Comparison of ENCODE assay signal across 27 mouse cellular contexts in the genomic region with DNA sequence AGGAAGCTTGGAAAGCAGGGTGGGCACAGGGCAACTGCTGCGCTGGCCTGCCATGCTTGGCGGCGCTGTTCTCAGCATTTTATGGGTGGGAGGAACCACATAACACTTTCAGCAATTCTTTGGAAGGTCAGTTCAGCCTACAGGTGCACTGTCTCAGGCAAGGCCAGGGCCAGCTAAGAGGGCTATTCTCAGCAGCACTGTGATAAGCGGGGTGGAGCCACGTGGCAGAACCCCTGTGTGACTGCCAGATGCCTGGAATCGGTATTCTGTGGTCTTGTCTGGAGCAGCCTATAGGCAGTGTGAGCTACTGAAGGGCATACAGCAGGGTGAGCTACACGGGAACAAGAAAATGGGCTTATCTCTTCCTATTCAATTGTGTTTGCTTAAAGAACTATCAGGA. TPM values are rescaled to one million over a fixed set of nuclear protein-coding genes. Genes with fewer than 3 reads are reported as not detected.
A peak's percentile ranks its signal among the peaks of the same experiment; 100 is the strongest.
DNase-seq lines count a peak whose midpoint lies in the region; ATAC-seq and TF ChIP-seq lines count a peak whose summit lies in the region.
"Had no signal": no experiment of that assay in that cellular context is flagged by ENCODE, and none has a peak within 500 bp of the region (broad histone marks: within the 10 kb centered on the region; RNA-seq: fewer than 3 reads in every experiment).

No protein-coding gene starts in this region.

- peaks cover 2% of the 10 kb centered on the region for H3K4me1 ChIP-seq in ES-Bruce4 (ENCODE audit: control insufficient read depth, insufficient read depth, low read length)
- peaks cover 8% of the 10 kb centered on the region; the same call in 1 of the 2 replicates for H3K4me1 ChIP-seq in heart, postnatal 0 days (ENCODE audit: control insufficient read depth, insufficient read depth)
- no peaks in the 10 kb centered on the region for H3K4me1 ChIP-seq in cerebellum, adult 2 months (ENCODE audit: control insufficient read depth, insufficient read depth, low read length)
- H3K4me1 ChIP-seq: embryonic facial prominence, embryonic 13.5 days; limb, embryonic 13.5 days; midbrain, embryonic 12.5 days had no signal

- TF ChIP-seq CTCF in ES-Bruce4 (IDR thresholded peaks at IDR 0.05; ENCODE audit: low read depth, low read length): peak; percentile 32
- TF ChIP-seq CTCF in heart, postnatal 0 days (IDR thresholded peaks at IDR 0.05; ENCODE audit: low read depth): no peak
- no peak for TF ChIP-seq CTCF in cerebellum, adult 2 months (IDR thresholded peaks at IDR 0.05; ENCODE audit: borderline replicate concordance, insufficient read depth, low read depth, low read length)

- TF ChIP-seq POLR2A in ES-Bruce4 (IDR thresholded peaks at IDR 0.05; ENCODE audit: insufficient read depth, low read length): no peak
- TF ChIP-seq POLR2A in cerebellum, adult 2 months (IDR thresholded peaks at IDR 0.05; ENCODE audit: borderline replicate concordance, insufficient read depth, low read length): no peak

- peak; percentile 44 to 52 for DNase-seq in heart, adult 9 months (ENCODE audit: low spot score in 2 of 2)
- DNase-seq in heart, postnatal 0 days (ENCODE audit: low spot score): peak; percentile 71
- DNase-seq in right cerebral cortex, adult 2 months (ENCODE audit: low spot score in 2 of 2): no peak
- no peak for DNase-seq in cerebellum, adult 2 months
- no peak for DNase-seq in layer of hippocampus, postnatal 25 days (ENCODE audit: extremely low spot score in 1 of 2, low spot score in 1 of 2)
- DNase-seq: adrenal gland, adult 2 months; cerebellum, postnatal 10 days; gastrocnemius, postnatal 25 days; kidney, postnatal 36 days; right cerebral cortex, postnatal 25 days; thymus, postnatal 14 days had no signal

- 0 out of 2 replicates have a peak overlapping the region, but pooled peaks have one; percentile 11 for H3K4me2 ChIP-seq in heart, postnatal 0 days (ENCODE audit: low read depth, low read length)
- H3K4me2 ChIP-seq: embryonic facial prominence, embryonic 13.5 days; limb, embryonic 13.5 days; midbrain, embryonic 12.5 days had no signal

- H3K27ac ChIP-seq in ES-Bruce4 (ENCODE audit: insufficient read depth, low read length): no peak overlapping the region
- peak overlapping the region; percentile 71 for H3K27ac ChIP-seq in heart, postnatal 0 days (ENCODE audit: low read depth)
- H3K27ac ChIP-seq in cerebellum, adult 2 months (ENCODE audit: insufficient read depth, low read length): no peak overlapping the region
- H3K27ac ChIP-seq: embryonic facial prominence, embryonic 13.5 days; limb, embryonic 13.5 days; liver, embryonic 14.5 days; macrophage; midbrain, embryonic 12.5 days had no signal

- no peak for TF ChIP-seq EP300 in ES-Bruce4 (IDR thresholded peaks at IDR 0.05; ENCODE audit: insufficient read depth, low read depth, low read length)
- no peak for TF ChIP-seq EP300 in heart, postnatal 0 days (IDR thresholded peaks at IDR 0.05; ENCODE audit: low read depth)

- no peak overlapping the region for H3K9ac ChIP-seq in ES-Bruce4 (ENCODE audit: low read depth, poor library complexity, severe bottlenecking)
- H3K9ac ChIP-seq in heart, postnatal 0 days (replicated peaks; ENCODE audit: low read depth, low read length): 0 out of 2 replicates have a peak overlapping the region, but pooled peaks have one; percentile 16
- H3K9ac ChIP-seq: embryonic facial prominence, embryonic 13.5 days; limb, embryonic 13.5 days; liver, embryonic 14.5 days; midbrain, embryonic 12.5 days had no signal

- no peak overlapping the region for H3K4me3 ChIP-seq in ES-Bruce4 (ENCODE audit: low read depth, low read length)
- no peak overlapping the region for H3K4me3 ChIP-seq in heart, postnatal 0 days (ENCODE audit: low read depth, low read length)
- no peak overlapping the region for H3K4me3 ChIP-seq in cerebellum, adult 2 months (replicated peaks; ENCODE audit: insufficient read depth, low read depth, low read length)
- H3K4me3 ChIP-seq: embryonic facial prominence, embryonic 13.5 days; limb, embryonic 13.5 days; midbrain, embryonic 12.5 days had no signal

- peak; percentile 91 for ATAC-seq in heart, postnatal 0 days (ENCODE audit: insufficient read depth, low read depth)
- 0 out of 2 replicates have a peak, but pooled peaks have one; percentile 18 for ATAC-seq in megakaryocyte-erythroid progenitor cell, adult 5-6 weeks (replicated peaks; ENCODE audit: low FRiP score, low TSS enrichment, poor library complexity, severe bottlenecking)
- ATAC-seq: forebrain, embryonic 14.5 days had no signal

- no peaks in the 10 kb centered on the region for H3K36me3 ChIP-seq in ES-Bruce4 (ENCODE audit: control insufficient read depth, insufficient read depth, low read length, poor library complexity, severe bottlenecking)
- H3K36me3 ChIP-seq in heart, postnatal 0 days (replicated peaks; ENCODE audit: control insufficient read depth, insufficient read depth, low read length): no peaks in the 10 kb centered on the region
- H3K36me3 ChIP-seq: midbrain, embryonic 12.5 days had no signal

- WGBS in heart, postnatal 0 days: 29% methylated on average over 7 of the region's 7 CpGs
- 58% methylated on average over 7 of the region's 7 CpGs for WGBS in cerebellum, adult 2 months

- no peaks in the 10 kb centered on the region for H3K9me3 ChIP-seq in ES-Bruce4 (replicated peaks; ENCODE audit: control insufficient read depth, insufficient read depth, low read length, poor library complexity, severe bottlenecking)
- H3K9me3 ChIP-seq in heart, postnatal 0 days (replicated peaks; ENCODE audit: control insufficient read depth, low read length): no peaks in the 10 kb centered on the region
- H3K9me3 ChIP-seq: embryonic facial prominence, embryonic 13.5 days; limb, embryonic 13.5 days; midbrain, embryonic 12.5 days had no signal

- no peaks in the 10 kb centered on the region for H3K27me3 ChIP-seq in ES-Bruce4 (ENCODE audit: control insufficient read depth, insufficient read depth, low read length, poor library complexity, severe bottlenecking)
- H3K27me3 ChIP-seq in heart, postnatal 0 days (ENCODE audit: control insufficient read depth, insufficient read depth, low read length): no peaks in the 10 kb centered on the region
- no peaks in the 10 kb centered on the region for H3K27me3 ChIP-seq in cerebellum, adult 2 months (ENCODE audit: control insufficient read depth, insufficient read depth, low read length)
- H3K27me3 ChIP-seq: embryonic facial prominence, embryonic 13.5 days; limb, embryonic 13.5 days; midbrain, embryonic 12.5 days had no signal

RNA-seq across cellular contexts. Expression of a gene that starts 2.6 kb away (rescaled TPM):
- 2.5 and 2.8 TPM in 2 replicates for polyA plus RNA-seq in ES-Bruce4 (2011; ENCODE audit: insufficient read depth, insufficient read length, low read depth, missing spikeins)
- total RNA-seq in heart, postnatal 0 days (2014; rRNA removed; ENCODE audit: low replicate concordance): 1.1 and 73.4 TPM in 2 replicates
- polyA plus RNA-seq in heart, postnatal 0 days (2015; fragmentation: Nextera tagmentation; extraction: Ambion mirVana): 0.56 and 0.60 TPM in 2 replicates
- 0.83 TPM in 1 of 2 replicates, not detected in the other for total RNA-seq in megakaryocyte-erythroid progenitor cell, adult 5-6 weeks (2014; fragmentation: Nextera tagmentation)
- 0.99 TPM in 1 of 2 replicates, not detected in the other for total RNA-seq in megakaryocyte-erythroid progenitor cell, adult 5-6 weeks (2017)
- polyA plus RNA-seq in cerebellum, adult 2 months (2012; rRNA removed): 2.0 and 2.2 TPM in 2 replicates
- total RNA-seq in layer of hippocampus, postnatal 25 days (2021): under 1 TPM in 1 of 2 experiments, not detected in 1; 0.20 TPM
- total RNA-seq: gastrocnemius, postnatal 25 days had no signal

RNA-seq across cellular contexts. Expression of a gene that starts 11.3 kb away (rescaled TPM):
- 20.3 and 22.7 TPM in 2 replicates for polyA plus RNA-seq in ES-Bruce4 (2011; ENCODE audit: insufficient read depth, insufficient read length, low read depth, missing spikeins)
- total RNA-seq in heart, postnatal 0 days (2014; rRNA removed; ENCODE audit: low replicate concordance): not detected in 2 replicates
- polyA plus RNA-seq in heart, postnatal 0 days (2015; fragmentation: Nextera tagmentation; extraction: Ambion mirVana): 0.11 and 0.27 TPM in 2 replicates
- total RNA-seq in megakaryocyte-erythroid progenitor cell, adult 5-6 weeks (2014; fragmentation: Nextera tagmentation): not detected in 2 replicates
- total RNA-seq in megakaryocyte-erythroid progenitor cell, adult 5-6 weeks (2017): not detected in 2 replicates
- polyA plus RNA-seq in cerebellum, adult 2 months (2012; rRNA removed): not detected in 2 replicates
- not detected for total RNA-seq in layer of hippocampus, postnatal 25 days (2021)
- total RNA-seq: gastrocnemius, postnatal 25 days; layer of hippocampus, postnatal 14 days; left cerebral cortex, postnatal 14 days had no signal

RNA-seq across cellular contexts. Expression of a gene that starts 15.9 kb away (rescaled TPM):
- polyA plus RNA-seq in ES-Bruce4 (2011; ENCODE audit: insufficient read depth, insufficient read length, low read depth, missing spikeins): 540 and 569 TPM in 2 replicates
- total RNA-seq in heart, postnatal 0 days (2014; rRNA removed; ENCODE audit: low replicate concordance): 1,408 and 1,527 TPM in 2 replicates
- 4,395 and 4,405 TPM in 2 replicates for polyA plus RNA-seq in heart, postnatal 0 days (2015; fragmentation: Nextera tagmentation; extraction: Ambion mirVana)
- 569 and 755 TPM in 2 replicates for total RNA-seq in megakaryocyte-erythroid progenitor cell, adult 5-6 weeks (2014; fragmentation: Nextera tagmentation)
- 427 and 665 TPM in 2 replicates for total RNA-seq in megakaryocyte-erythroid progenitor cell, adult 5-6 weeks (2017)
- polyA plus RNA-seq in cerebellum, adult 2 months (2012; rRNA removed): 1,224 and 1,255 TPM in 2 replicates
- total RNA-seq in layer of hippocampus, postnatal 25 days (2021): 100 to 1,000 TPM; 631 to 741 TPM

RNA-seq across cellular contexts. Expression of a gene that starts 21.5 kb away (rescaled TPM):
- 70.2 and 81.4 TPM in 2 replicates for polyA plus RNA-seq in ES-Bruce4 (2011; ENCODE audit: insufficient read depth, insufficient read length, low read depth, missing spikeins)
- total RNA-seq in heart, postnatal 0 days (2014; rRNA removed; ENCODE audit: low replicate concordance): 12.1 and 13.4 TPM in 2 replicates
- polyA plus RNA-seq in heart, postnatal 0 days (2015; fragmentation: Nextera tagmentation; extraction: Ambion mirVana): 2.9 and 3.2 TPM in 2 replicates
- 105 and 115 TPM in 2 replicates for total RNA-seq in megakaryocyte-erythroid progenitor cell, adult 5-6 weeks (2014; fragmentation: Nextera tagmentation)
- total RNA-seq in megakaryocyte-erythroid progenitor cell, adult 5-6 weeks (2017): 17.0 and 17.3 TPM in 2 replicates
- polyA plus RNA-seq in cerebellum, adult 2 months (2012; rRNA removed): 57.7 and 60.0 TPM in 2 replicates
- 10 to 100 TPM; 39.1 to 57.1 TPM for total RNA-seq in layer of hippocampus, postnatal 25 days (2021)

RNA-seq across cellular contexts. Expression of a gene that starts 25.6 kb away (rescaled TPM):
- 2.8 and 3.3 TPM in 2 replicates for polyA plus RNA-seq in ES-Bruce4 (2011; ENCODE audit: insufficient read depth, insufficient read length, low read depth, missing spikeins)
- total RNA-seq in heart, postnatal 0 days (2014; rRNA removed; ENCODE audit: low replicate concordance): not detected in 2 replicates
- polyA plus RNA-seq in heart, postnatal 0 days (2015; fragmentation: Nextera tagmentation; extraction: Ambion mirVana): not detected in 2 replicates
- total RNA-seq in megakaryocyte-erythroid progenitor cell, adult 5-6 weeks (2014; fragmentation: Nextera tagmentation): not detected in 2 replicates
- not detected in 2 replicates for total RNA-seq in megakaryocyte-erythroid progenitor cell, adult 5-6 weeks (2017)
- not detected in 2 replicates for polyA plus RNA-seq in cerebellum, adult 2 months (2012; rRNA removed)
- total RNA-seq in layer of hippocampus, postnatal 25 days (2021): not detected
- total RNA-seq: adrenal gland, adult 2 months; gastrocnemius, postnatal 25 days; layer of hippocampus, postnatal 14 days; left cerebral cortex, postnatal 14 days had no signal
- polyA plus RNA-seq: adrenal gland, adult 2 months; C2C12; embryonic facial prominence, embryonic 13.5 days; forebrain, embryonic 14.5 days; hindbrain, embryonic 11.5 days; kidney, embryonic 14.5 days; limb, embryonic 13.5 days; liver, embryonic 14.5 days; lung, embryonic 16.5 days; macrophage; midbrain, embryonic 12.5 days; neural tube, embryonic 14.5 days; spleen, adult 2 months had no signal

Comparison
In these comparisons a context has a peak if more than half of its experiments do, and no peak if none do; other contexts are left out.
1. DNase-seq: peak in heart, adult 9 months (2 of 2) and heart, postnatal 0 days (single experiment); none in right cerebral cortex, adult 2 months (0 of 2), cerebellum, adult 2 months (0 of 2) and layer of hippocampus, postnatal 25 days (0 of 2).